Mouse (Mus musculus): ENCODE results near the gene Kcng3. TPM values are rescaled to one million over a fixed set of nuclear protein-coding genes. Genes with fewer than 3 reads are reported as not detected.

Kcng3 gene
- polyA plus RNA-seq, 1 experiment = 0.13 TPM

DNA sequence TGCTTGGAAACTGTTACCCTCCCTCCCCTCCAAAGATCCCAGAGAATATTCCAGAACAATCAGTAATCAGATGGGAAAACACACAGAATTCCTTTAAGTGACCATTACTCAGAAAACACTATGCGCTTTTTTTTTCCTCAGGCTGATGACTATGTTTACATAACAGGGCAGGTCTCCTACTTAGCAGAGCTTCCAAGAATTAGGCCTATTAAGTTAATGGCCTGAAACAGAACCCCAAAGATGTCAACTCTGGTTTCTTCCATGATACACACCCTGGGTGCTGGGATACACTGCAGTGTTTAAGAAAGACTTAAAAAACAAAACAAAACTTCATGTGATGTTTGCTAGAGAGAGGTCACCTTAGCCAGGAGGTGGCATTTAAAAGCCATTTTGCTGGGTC is 93.0 kb downstream of the Kcng3 start:
- H3K27me3 ChIP-seq (ENCODE audit: control insufficient read depth, insufficient read depth, low read length) = no peaks in the 10 kb centered on the region
- no peak overlapping the region for H3K27ac ChIP-seq (ENCODE audit: control insufficient read depth, insufficient read depth, low read length)
- 93% methylated on average over 1 of the region's 1 CpGs for WGBS
- H3K4me1 ChIP-seq (replicated peaks; ENCODE audit: control insufficient read depth, insufficient read depth, low read length) = no peaks in the 10 kb centered on the region
- H3K4me3 ChIP-seq (ENCODE audit: control insufficient read depth, insufficient read depth, low read length) = no peak overlapping the region
- no peak for TF ChIP-seq CTCF (IDR thresholded peaks at IDR 0.05; ENCODE audit: borderline replicate concordance, control insufficient read depth, extremely low read depth, insufficient read depth, low read length, poor library complexity)
- no peak for TF ChIP-seq POLR2A (IDR thresholded peaks at IDR 0.05; ENCODE audit: control insufficient read depth, extremely low read depth, insufficient read depth, low read length, poor library complexity)
- no peak for DNase-seq
- H3K36me3 ChIP-seq (ENCODE audit: control insufficient read depth, insufficient read depth, low read length) = no peaks in the 10 kb centered on the region

DNA sequence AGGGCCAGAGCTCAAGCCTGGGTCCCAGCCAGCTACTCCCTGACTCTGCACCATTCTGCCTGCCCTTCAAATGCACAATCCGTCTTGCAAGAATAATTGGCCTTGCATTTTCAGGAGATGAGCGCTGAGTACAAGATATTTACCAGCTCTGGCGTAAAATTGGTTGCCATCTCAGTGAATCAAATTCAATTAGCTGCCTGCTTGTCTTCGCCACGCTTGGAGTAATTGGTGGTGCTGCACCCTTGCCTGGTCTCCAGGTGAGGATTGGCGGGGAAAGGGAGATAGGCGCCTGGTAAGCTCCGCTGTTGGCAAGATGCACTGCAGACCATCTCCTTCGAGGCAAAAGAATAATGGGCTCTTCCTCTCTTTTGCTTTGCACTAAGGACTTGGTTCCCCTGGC is 93.6 kb downstream of the Kcng3 start:
- DNase-seq = no peak
- Histone ChIP-seq H3K27ac (ENCODE audit: control insufficient read depth, insufficient read depth, low read length) (no peak overlapping the region), H3K36me3 (ENCODE audit: control insufficient read depth, insufficient read depth, low read length) (no peaks in the 10 kb centered on the region), H3K27me3 (ENCODE audit: control insufficient read depth, insufficient read depth, low read length) (no peaks in the 10 kb centered on the region), H3K4me3 (ENCODE audit: control insufficient read depth, insufficient read depth, low read length) (no peak overlapping the region), H3K4me1 (replicated peaks; ENCODE audit: control insufficient read depth, insufficient read depth, low read length) (no peaks in the 10 kb centered on the region)
- WGBS = 91% methylated on average over 9 of the region's 9 CpGs
- TF ChIP-seq CTCF (IDR thresholded peaks at IDR 0.05; ENCODE audit: borderline replicate concordance, control insufficient read depth, extremely low read depth, insufficient read depth, low read length, poor library complexity) = no peak
- no peak for TF ChIP-seq POLR2A (IDR thresholded peaks at IDR 0.05; ENCODE audit: control insufficient read depth, extremely low read depth, insufficient read depth, low read length, poor library complexity)

Other genes with a start within 250 kb of the Kcng3 start
- 145 and 151 TPM in 2 replicates for gene Cox7a2l, start 114.6 kb downstream of the Kcng3 start, polyA plus RNA-seq (2012; rRNA removed)
- 44.5 and 59.9 TPM in 2 replicates for gene Mta3, start 74.3 kb upstream of the Kcng3 start, polyA plus RNA-seq (2012; rRNA removed)
- 10.4 and 11.4 TPM in 2 replicates for gene Haao, start 216.1 kb upstream of the Kcng3 start, polyA plus RNA-seq (2012; rRNA removed)

Data from thymus, adult 2 months (tissue).